Comparison of ENCODE assay signal across 8 mouse cellular contexts in the genomic region with DNA sequence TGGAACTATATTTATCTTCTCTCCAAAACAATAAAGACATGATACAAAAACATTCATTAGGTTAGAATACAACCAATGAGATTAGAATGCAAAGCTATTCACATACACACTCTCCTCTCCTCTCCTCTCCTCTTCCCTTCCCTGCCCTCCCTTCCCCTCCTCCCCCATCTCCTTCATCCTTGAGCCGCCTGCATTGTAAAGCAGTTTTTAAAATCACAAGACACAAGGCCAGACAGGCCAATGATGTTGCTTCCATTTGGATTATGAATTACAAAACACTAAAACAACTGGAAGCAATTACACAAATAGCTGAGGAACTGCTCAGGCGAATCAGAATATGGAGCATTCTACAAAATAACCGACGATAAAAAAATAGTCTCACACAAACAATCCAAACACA. TPM values are rescaled to one million over a fixed set of nuclear protein-coding genes. Genes with fewer than 3 reads are reported as not detected.
DNase-seq lines count a peak whose midpoint lies in the region; ATAC-seq and TF ChIP-seq lines count a peak whose summit lies in the region.

No protein-coding gene starts in this region.

- DNase-seq in gastrocnemius, adult 2 months: no peak
- DNase-seq in gastrocnemius, adult 18-20 months (ENCODE audit: low spot score): no peak
- DNase-seq in hindbrain, embryonic 11.5 days (ENCODE audit: low spot score): no peak
- DNase-seq in embryo, embryonic 10 days (ENCODE audit: low spot score): no peak
- no peak for DNase-seq in kidney, postnatal 10 days
- no peak for DNase-seq in spleen, postnatal 14 days (ENCODE audit: low spot score in 2 of 2)

- H3K4me2 ChIP-seq in embryonic facial prominence, embryonic 12.5 days (replicated peaks): no peak overlapping the region
- no peak overlapping the region for H3K4me2 ChIP-seq in hindbrain, embryonic 11.5 days (replicated peaks; ENCODE audit: low read depth, low read length)
- peak overlapping the region; percentile 21; the same call in 1 of the 2 replicates for H3K4me2 ChIP-seq in midbrain, embryonic 15.5 days

- H3K27ac ChIP-seq in gastrocnemius, adult 2 months: peak overlapping the region; percentile 91
- peak overlapping the region; percentile 80 for H3K27ac ChIP-seq in embryonic facial prominence, embryonic 12.5 days
- 0 out of 2 replicates have a peak overlapping the region, but pooled peaks have one; percentile 63 for H3K27ac ChIP-seq in hindbrain, embryonic 11.5 days (ENCODE audit: low read depth, low read length)
- H3K27ac ChIP-seq in midbrain, embryonic 15.5 days: peak overlapping the region; percentile 77

- H3K9ac ChIP-seq in embryonic facial prominence, embryonic 12.5 days: no peak overlapping the region
- no peak overlapping the region for H3K9ac ChIP-seq in hindbrain, embryonic 11.5 days (ENCODE audit: low read depth, low read length)
- no peak overlapping the region for H3K9ac ChIP-seq in midbrain, embryonic 15.5 days

- 42% methylated on average over 4 of the region's 4 CpGs for WGBS in embryonic facial prominence, embryonic 12.5 days
- 73% methylated on average over 4 of the region's 4 CpGs for whole genome bisulfite sequencing in hindbrain, embryonic 11.5 days
- WGBS in midbrain, embryonic 15.5 days: 47% methylated on average over 4 of the region's 4 CpGs

- no peaks in the 10 kb centered on the region for H3K9me3 ChIP-seq in embryonic facial prominence, embryonic 12.5 days
- H3K9me3 ChIP-seq in hindbrain, embryonic 11.5 days (ENCODE audit: control insufficient read depth, low read length): no peaks in the 10 kb centered on the region
- H3K9me3 ChIP-seq in midbrain, embryonic 15.5 days: no peaks in the 10 kb centered on the region

- no peaks in the 10 kb centered on the region for H3K27me3 ChIP-seq in embryonic facial prominence, embryonic 12.5 days
- H3K27me3 ChIP-seq in hindbrain, embryonic 11.5 days (ENCODE audit: control insufficient read depth, insufficient read depth, low read length): no peaks in the 10 kb centered on the region
- no peaks in the 10 kb centered on the region for H3K27me3 ChIP-seq in midbrain, embryonic 15.5 days (replicated peaks)

- no peak for ATAC-seq in embryonic facial prominence, embryonic 12.5 days (ENCODE audit: insufficient number of reproducible peaks, insufficient read depth, low FRiP score, low TSS enrichment)
- ATAC-seq in hindbrain, embryonic 11.5 days (ENCODE audit: low FRiP score): no peak
- peak; percentile 44; the same call in 1 of the 2 replicates for ATAC-seq in midbrain, embryonic 15.5 days (replicated peaks)

- intact Hi-C loops in gastrocnemius, adult 2 months (cut with DNase I): no loop called here

- H3K4me3 ChIP-seq in gastrocnemius, adult 2 months: peak overlapping the region; percentile 67
- H3K4me3 ChIP-seq in embryonic facial prominence, embryonic 12.5 days: no peak overlapping the region
- no peak overlapping the region for H3K4me3 ChIP-seq in hindbrain, embryonic 11.5 days (ENCODE audit: low read depth, low read length)
- H3K4me3 ChIP-seq in midbrain, embryonic 15.5 days: no peak overlapping the region

- no peak for TF ChIP-seq CTCF in gastrocnemius, adult 2 months (IDR thresholded peaks at IDR 0.05)

- peaks cover 14% of the 10 kb centered on the region for H3K4me1 ChIP-seq in embryonic facial prominence, embryonic 12.5 days
- no peaks in the 10 kb centered on the region for H3K4me1 ChIP-seq in hindbrain, embryonic 11.5 days (replicated peaks; ENCODE audit: control insufficient read depth, insufficient read depth, low read length)
- peaks cover 12% of the 10 kb centered on the region for H3K4me1 ChIP-seq in midbrain, embryonic 15.5 days

- H3K36me3 ChIP-seq in embryonic facial prominence, embryonic 12.5 days: no peaks in the 10 kb centered on the region
- H3K36me3 ChIP-seq in hindbrain, embryonic 11.5 days (ENCODE audit: control insufficient read depth, insufficient read depth, low read length): no peaks in the 10 kb centered on the region
- no peaks in the 10 kb centered on the region for H3K36me3 ChIP-seq in midbrain, embryonic 15.5 days (replicated peaks)

RNA-seq across cellular contexts. Expression of gene Osbpl9, which starts 28.7 kb away (rescaled TPM):
- 100 to 1,000 TPM in 1 of 2 experiments, 10 to 100 TPM in 1; 91.5 to 112 TPM for total RNA-seq in gastrocnemius, adult 2 months (2021)
- total RNA-seq in gastrocnemius, adult 18-20 months (2021): 100 to 1,000 TPM in 1 of 2 experiments, 10 to 100 TPM in 1; 91.6 to 107 TPM
- 71.3 and 76.1 TPM in 2 replicates for polyA plus RNA-seq in embryonic facial prominence, embryonic 12.5 days (2016; fragmentation: Nextera tagmentation; extraction: Ambion mirVana)
- polyA plus RNA-seq in hindbrain, embryonic 11.5 days (2014; fragmentation: Nextera tagmentation; extraction: Ambion mirVana): 77.3 and 84.3 TPM in 2 replicates
- 74.0 and 75.0 TPM in 2 replicates for polyA plus RNA-seq in midbrain, embryonic 15.5 days (2015; fragmentation: Nextera tagmentation; extraction: Ambion mirVana)
